Mouse (Mus musculus): ENCODE data around the gene 2210016F16Rik. TPM values are rescaled to one million over a fixed set of nuclear protein-coding genes. Genes with fewer than 3 reads are reported as not detected.
"Not testable (repeated sequence)": the region's sequence is repeated elsewhere in the genome, so short reads cannot be mapped to it uniquely, and the experiment has no call there.

Gene 2210016F16Rik
- total RNA-seq, 2 experiments from 2014 or later, result 3.1 to 6.7 TPM

DNA sequence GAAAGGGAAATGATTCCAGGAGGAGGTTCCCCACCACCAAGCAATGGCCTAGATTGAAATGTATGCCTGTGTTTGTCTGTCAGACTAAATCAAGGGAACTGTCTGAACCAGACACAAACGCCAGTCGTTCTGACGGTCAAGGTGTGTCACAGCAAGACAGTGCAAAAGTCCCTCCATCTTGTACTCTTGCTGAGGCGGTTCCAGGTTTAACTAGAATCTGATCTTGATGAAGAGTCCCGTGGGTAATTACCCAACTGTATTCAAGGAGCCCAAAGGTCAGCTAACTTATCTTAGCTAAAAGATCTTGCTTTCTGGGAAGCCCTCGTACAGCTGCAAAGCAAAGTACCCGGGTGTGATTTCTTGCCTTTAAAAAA lies 509 bp upstream of the 2210016F16Rik start:
- ATAC-seq (replicated peaks; ENCODE audit: low FRiP score, poor library complexity, severe bottlenecking), result 0 out of 2 replicates have a peak, but pooled peaks have one; percentile 7

- ATAC-seq (replicated peaks; ENCODE audit: low FRiP score, poor library complexity, severe bottlenecking), result no peak
These were observed 654 bp downstream of the 2210016F16Rik start for GRCm38 (mm10) chr13:58384371-58384770.

GRCm38 (mm10) chr13:58373153-58373470 lies 11.9 kb downstream of the 2210016F16Rik start:
- no peak for ATAC-seq (replicated peaks; ENCODE audit: low FRiP score, poor library complexity, severe bottlenecking)

GRCm38 (mm10) chr13:58372278-58373152 lies 12.5 kb downstream of the 2210016F16Rik start:
- ATAC-seq (replicated peaks; ENCODE audit: low FRiP score, poor library complexity, severe bottlenecking), result no peak

DNA sequence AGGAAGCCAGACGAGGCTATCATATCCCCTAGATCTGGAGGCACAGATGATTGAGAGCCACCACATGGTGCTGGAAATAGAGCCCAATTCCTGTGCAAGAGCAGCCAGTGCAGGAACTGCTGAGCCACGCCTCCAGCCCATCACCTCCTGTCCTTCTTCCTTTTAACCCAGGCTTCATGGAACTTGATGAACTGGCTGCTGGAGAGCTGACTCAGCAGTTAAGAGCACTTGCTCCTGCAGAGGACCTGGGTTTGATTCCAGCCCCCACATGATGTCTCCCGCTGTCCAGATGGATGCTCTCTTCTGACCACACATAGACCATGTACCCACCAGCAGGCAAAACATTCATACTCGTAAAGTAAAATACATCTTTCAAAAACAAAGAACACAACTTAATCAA lies 16.2 kb downstream of the 2210016F16Rik start:
- ATAC-seq (replicated peaks; ENCODE audit: low FRiP score, poor library complexity, severe bottlenecking), result no peak

- ATAC-seq (replicated peaks; ENCODE audit: low FRiP score, poor library complexity, severe bottlenecking), result no peak
These were observed 17.4 kb downstream of the 2210016F16Rik start for GRCm38 (mm10) chr13:58367641-58368040.

GRCm38 (mm10) chr13:58366373-58366772 lies 18.7 kb downstream of the 2210016F16Rik start:
- ATAC-seq (replicated peaks; ENCODE audit: low FRiP score, poor library complexity, severe bottlenecking), result no peak

DNA sequence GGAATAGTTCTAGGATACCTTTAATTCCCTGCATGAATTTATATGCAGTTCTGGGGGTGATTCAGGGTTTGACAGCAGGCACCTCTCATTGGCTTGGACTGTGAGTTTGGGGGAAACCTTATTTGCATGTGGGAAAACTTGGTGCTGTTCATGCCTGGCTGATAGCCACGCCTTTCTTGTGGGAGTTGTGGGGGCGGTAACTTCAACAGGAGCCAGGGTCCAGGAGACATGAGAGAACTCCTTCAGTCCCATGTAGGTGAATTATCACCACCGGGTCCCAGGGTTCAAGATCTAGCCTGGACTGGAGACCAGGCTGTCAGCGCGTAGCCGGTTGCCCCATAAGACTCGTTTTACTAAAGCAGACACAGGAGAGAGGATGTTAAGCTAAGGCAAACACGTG lies 19.8 kb downstream of the 2210016F16Rik start:
- ATAC-seq (replicated peaks; ENCODE audit: low FRiP score, poor library complexity, severe bottlenecking), result not testable (repeated sequence)

DNA sequence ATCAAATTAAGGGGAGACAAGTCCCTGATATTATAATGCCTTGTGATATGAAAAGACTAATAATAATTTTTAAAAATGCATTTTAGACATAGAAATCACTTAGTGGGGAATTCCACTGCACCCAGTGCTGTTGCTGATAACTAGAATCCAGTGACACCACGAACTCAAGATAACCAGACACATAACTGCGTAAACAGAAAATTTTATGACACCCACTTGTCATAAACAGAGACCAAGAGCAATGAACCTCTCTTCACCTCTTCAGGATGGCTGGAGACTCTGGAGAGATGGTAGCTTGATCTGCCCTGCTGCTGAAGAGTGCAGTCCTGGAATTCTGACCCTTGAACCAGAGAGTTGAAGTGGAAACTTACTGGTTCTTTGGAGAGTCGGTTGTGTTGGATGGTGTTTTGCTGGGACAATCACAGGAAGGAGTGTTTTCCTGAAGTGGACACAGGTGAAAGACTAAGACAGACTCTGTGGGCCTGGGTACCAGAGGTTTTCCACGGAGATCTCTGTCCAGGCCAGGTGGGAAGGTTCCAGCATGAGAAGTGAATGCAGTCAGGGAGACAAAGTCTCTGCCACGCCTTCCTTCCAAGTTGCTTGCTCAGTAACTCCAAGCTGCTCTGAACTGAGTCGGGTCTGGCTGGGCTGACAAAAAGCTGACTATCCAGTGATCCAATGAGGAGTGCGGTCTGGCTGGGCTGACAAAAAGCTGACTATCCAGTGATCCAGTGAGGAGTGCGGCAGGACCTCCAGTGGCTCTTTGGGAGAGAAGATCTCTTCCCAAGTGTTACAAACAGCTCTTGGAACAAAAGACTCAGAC lies 20.5 kb downstream of the 2210016F16Rik start:
- ATAC-seq (replicated peaks; ENCODE audit: low FRiP score, poor library complexity, severe bottlenecking), result no peak

DNA sequence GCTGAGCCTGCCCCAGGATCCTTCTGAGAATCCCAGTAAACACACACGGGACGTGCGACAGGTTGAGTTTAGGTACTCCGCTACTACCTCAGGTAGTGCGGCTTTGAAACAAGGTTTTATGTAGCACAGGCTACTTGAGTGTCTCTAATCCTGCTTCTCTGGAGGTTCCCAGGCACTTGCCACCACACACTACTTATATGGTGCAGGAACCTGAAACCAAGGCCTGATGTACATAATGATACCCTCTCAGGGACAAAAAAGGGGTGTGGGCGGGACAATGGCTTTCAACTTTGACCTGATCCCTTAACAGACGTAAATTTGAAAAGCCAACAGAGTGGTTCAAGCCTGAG lies 25.7 kb downstream of the 2210016F16Rik start:
- ATAC-seq (replicated peaks; ENCODE audit: low FRiP score, poor library complexity, severe bottlenecking), result peak; percentile 63

- ATAC-seq (replicated peaks; ENCODE audit: low FRiP score, poor library complexity, severe bottlenecking), result peak; percentile 100
These were observed 26.3 kb downstream of the 2210016F16Rik start, which contains the start of gene Kif27 for GRCm38 (mm10) chr13:58358629-58359303. TSS of gene Kif27 (minus strand) at chr13:58359122.

DNA sequence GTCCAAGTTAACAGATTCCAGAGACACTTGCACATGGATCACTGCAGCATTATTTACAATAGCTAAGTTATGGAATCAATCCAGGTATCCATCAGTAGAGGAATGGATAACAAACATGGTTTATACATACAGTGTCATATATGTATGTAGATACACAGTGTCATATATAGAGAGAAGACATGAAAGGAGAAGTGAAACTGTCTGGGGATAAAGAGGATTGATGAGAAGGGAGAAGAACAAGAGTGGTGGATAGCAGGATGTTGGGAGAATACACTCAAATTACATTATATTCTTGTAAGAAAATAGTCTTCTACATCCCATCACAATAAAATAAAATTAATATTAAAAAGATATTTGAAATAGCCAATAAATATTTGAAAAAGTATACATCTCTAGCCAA lies 32.0 kb downstream of the 2210016F16Rik start:
- no peak for ATAC-seq (replicated peaks; ENCODE audit: low FRiP score, poor library complexity, severe bottlenecking)

DNA sequence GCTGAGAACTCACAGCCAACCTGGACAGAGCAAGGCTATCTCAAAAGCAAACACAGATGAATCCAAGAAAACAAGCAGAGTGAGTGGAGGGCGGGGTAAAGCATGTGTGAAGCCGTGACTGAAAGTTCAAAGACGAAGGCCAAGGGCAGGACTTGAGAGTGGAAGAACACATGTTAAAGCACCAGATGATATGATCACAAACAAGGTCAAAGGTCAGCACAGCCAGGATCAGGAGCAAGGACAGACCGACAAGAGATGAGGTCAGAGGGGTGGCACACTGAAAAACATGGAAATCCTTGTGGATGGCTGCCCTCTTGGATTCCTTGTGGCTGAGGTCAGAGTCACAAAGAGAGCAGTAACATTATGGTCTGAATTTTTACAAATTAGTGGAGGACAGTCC lies 34.4 kb downstream of the 2210016F16Rik start:
- no peak for ATAC-seq (replicated peaks; ENCODE audit: low FRiP score, poor library complexity, severe bottlenecking)

- ATAC-seq (replicated peaks; ENCODE audit: low FRiP score, poor library complexity, severe bottlenecking), result no peak
These were observed 40.5 kb downstream of the 2210016F16Rik start for GRCm38 (mm10) chr13:58344505-58344904.

DNA sequence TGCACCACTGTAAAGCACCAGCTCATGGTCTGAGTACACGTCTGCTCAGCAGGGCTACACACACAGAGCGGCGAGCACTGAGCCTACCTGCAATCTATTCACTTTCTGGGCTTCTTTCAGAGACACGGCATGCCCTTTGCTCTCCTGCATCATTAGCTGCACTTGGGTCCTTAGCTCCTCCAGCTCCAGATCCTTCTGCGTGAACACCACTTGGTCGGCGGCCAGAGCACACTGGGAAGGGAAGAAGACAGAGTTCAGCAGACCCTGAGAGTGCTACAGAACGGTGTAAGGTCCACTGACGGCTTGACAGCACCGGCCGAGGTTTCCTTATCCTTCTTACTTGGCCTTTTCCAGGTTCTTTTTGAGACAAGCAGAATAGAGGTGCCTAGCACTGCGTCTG lies 47.6 kb downstream of the 2210016F16Rik start:
- no peak for ATAC-seq (replicated peaks; ENCODE audit: low FRiP score, poor library complexity, severe bottlenecking)

DNA sequence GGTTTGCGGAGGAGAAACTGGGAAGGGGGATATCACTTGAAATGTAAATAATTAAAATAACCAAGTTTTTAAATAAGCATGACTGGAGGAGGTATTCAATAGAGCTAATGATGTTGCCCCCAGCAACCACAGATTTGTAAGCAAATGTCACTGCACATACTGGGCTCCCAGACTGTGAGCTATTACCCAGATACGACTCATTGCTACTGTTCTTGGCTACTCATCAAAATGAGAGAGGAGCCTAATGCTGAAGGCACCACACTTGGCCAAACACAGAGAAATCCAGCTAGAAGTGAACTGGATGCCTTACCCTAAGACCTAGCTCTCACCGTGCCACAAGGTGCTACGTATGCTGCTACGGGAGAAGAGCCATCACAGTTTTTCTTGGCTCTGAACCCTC lies 50.9 kb downstream of the 2210016F16Rik start:
- ATAC-seq (replicated peaks; ENCODE audit: low FRiP score, poor library complexity, severe bottlenecking), result no peak

Other genes starting within 250 kb of the 2210016F16Rik start
- 9.2 and 15.0 TPM in 2 replicates for gene Idnk, start 227.6 kb downstream of the 2210016F16Rik start, total RNA-seq (2015; ENCODE audit: low replicate concordance)
- gene Idnk, start 227.6 kb downstream of the 2210016F16Rik start, total RNA-seq (2017; ENCODE audit: low replicate concordance), result 4.7 and 14.4 TPM in 2 replicates
- 15.5 and 15.8 TPM in 2 replicates for gene Ubqln1, start 169.6 kb downstream of the 2210016F16Rik start, total RNA-seq (2015; ENCODE audit: low replicate concordance)
- 19.3 and 20.6 TPM in 2 replicates for gene Ubqln1, start 169.6 kb downstream of the 2210016F16Rik start, total RNA-seq (2017; ENCODE audit: low replicate concordance)
- 1.3 and 6.1 TPM in 2 replicates for gene Gkap1, start 109.5 kb downstream of the 2210016F16Rik start, total RNA-seq (2015; ENCODE audit: low replicate concordance)
- gene Gkap1, start 109.5 kb downstream of the 2210016F16Rik start, total RNA-seq (2017; ENCODE audit: low replicate concordance), result 4.5 and 5.6 TPM in 2 replicates
- not detected in 2 replicates for gene Kif27, start 26.1 kb downstream of the 2210016F16Rik start, total RNA-seq (2015; ENCODE audit: low replicate concordance)
- not detected in 2 replicates for gene Kif27, start 26.1 kb downstream of the 2210016F16Rik start, total RNA-seq (2017; ENCODE audit: low replicate concordance)
- gene Rmi1, start 17.0 kb upstream of the 2210016F16Rik start, total RNA-seq (2015; ENCODE audit: low replicate concordance), result 12.7 and 15.8 TPM in 2 replicates
- gene Rmi1, start 17.0 kb upstream of the 2210016F16Rik start, total RNA-seq (2017; ENCODE audit: low replicate concordance), result 10.2 and 10.5 TPM in 2 replicates
- 213 and 264 TPM in 2 replicates for gene Hnrnpk, start 18.1 kb upstream of the 2210016F16Rik start, total RNA-seq (2015; ENCODE audit: low replicate concordance)
- 500 and 598 TPM in 2 replicates for gene Hnrnpk, start 18.1 kb upstream of the 2210016F16Rik start, total RNA-seq (2017; ENCODE audit: low replicate concordance)
- not detected in 2 replicates for gene Slc28a3, start 225.7 kb upstream of the 2210016F16Rik start, total RNA-seq (2015; ENCODE audit: low replicate concordance)
- 0.17 TPM in 1 of 2 replicates, not detected in the other for gene Slc28a3, start 225.7 kb upstream of the 2210016F16Rik start, total RNA-seq (2017; ENCODE audit: low replicate concordance)

All from erythroblast, adult 5-6 weeks (primary cell).